Mouse (Mus musculus) urinary bladder, postnatal 4 days (tissue): ENCODE data around the gene 4931440F15Rik.

Experiments
- DNase-seq, 2 experiments: peaks; one replicate each; pipeline ENCODE4 v3.0.0; 2021 to 2022; ENCODE audit warnings: low spot score in 2 of 2

4931440F15Rik gene

DNA sequence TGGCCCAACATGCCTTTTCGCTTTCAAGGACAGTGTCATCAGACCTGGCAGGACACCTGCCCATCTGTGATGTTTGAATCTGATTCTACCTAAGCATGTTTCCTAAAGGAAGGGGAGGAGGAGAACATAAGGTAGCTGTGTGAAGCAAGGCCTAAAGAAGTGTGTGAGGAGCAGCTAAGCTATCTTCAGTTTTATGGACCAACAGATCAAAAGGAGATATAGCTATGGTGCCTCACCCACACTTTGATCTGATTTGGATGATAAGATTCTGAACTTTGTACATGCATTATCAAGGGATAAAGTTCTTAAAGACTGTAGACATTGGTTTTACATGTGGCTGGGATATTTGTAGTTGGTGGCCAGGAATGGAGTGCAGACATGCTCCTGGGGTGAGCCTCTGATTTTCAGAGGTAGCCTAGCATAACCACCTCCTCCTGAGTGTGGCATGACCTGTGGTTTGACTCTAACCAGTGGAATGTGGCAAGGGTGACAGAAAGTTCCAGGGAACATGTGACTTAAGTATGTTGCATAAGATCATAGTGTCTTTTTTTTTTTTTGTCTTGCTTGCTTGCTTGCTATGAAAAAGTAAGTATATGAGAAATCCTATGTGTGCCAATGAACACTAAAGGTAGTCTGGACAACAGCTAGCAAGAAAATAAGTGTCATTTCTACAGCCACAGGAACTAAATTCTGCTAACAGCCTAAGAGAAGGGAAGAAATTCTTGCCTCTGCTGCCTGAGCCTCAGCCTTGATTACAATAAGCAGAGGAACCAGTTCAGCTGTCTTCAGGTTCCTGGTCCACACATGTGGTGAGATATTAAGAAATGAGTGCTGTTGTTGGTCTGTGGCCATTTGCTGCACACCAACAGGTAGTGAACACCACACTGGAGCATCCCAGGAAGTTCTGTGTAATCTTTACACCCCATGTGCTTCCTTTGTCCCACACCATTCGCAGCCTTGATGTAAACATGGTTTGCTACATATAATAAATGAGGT, 23.7 kb downstream of the 4931440F15Rik start:
- DNase-seq = no peak

DNA sequence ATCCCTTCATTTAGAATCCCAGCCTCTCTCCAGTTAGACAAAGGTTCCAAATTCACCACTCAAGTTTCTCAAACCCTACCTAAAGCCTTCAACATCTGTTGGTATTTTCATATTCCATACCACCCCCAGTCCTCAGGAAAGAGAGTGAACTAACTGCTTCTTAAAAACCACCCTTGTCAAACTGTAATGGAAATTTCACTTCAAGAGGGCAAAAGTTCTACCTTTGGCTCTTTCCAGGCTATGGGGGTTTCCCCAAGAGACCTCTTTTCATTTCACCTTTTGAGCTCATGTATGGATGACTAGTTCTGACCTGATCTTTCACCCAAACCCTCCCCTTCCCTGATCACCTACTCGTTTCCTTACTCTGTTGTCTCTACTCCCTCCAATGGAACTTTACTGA, 25.6 kb downstream of the 4931440F15Rik start:
- DNase-seq = no peak

DNA sequence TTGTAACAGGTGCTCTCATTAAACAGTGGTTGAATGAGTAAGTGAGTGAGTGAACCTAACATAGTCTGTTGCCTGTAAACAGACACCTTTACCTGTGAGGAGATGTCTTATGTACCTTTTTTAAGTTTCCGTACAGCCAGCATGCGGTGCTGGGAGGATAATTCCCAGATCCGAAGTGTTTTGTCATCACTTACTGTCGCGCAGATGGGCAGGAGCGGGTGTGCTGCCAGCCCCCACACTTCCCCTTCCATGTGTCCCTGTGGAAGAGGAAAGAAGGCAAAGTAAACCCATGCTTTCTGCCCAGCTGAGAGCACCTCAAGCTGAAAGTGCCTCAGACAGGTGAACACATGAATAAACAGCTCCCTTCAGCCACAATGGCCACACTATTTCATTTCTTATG, 30.4 kb downstream of the 4931440F15Rik start:
- no peak for DNase-seq

DNA sequence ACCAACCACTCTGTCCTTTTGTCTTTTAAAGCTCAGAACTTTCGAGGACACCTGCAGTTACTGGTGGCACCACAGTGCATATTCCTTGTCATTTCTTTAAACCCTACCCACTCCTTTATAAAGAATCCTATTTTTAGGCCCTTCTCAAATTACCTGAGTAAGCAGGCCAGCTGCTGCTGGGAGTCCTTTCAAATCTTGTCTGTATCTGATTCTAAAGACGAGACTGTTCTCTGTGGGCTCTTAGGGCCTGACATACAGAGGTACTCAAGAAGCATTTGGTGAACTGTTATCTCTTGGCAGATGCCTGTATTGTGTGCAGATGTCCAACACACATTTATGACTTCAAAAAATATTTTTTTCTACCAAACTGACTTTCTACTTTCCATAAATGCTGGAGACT, 31.0 kb downstream of the 4931440F15Rik start:
- no peak for DNase-seq

DNA sequence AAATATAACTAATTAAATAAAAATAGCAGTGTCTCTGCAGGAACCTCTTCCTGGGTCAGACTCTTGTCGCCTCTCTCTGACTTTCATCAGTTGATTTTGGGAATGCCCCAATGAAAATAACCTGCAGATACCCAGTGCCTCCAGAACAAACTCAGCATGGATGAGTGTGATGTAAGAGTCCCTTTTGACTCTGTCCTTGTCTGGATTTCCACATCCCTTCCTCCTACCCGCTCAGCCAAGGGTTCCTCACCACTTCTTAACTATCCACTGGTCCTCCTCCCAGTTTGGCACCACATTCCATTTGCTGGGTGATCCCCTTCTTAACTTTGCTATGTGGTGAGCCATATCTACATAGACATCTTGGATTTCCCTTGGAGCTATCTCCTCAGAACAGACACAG, 34.7 kb downstream of the 4931440F15Rik start:
- DNase-seq = no peak

DNA sequence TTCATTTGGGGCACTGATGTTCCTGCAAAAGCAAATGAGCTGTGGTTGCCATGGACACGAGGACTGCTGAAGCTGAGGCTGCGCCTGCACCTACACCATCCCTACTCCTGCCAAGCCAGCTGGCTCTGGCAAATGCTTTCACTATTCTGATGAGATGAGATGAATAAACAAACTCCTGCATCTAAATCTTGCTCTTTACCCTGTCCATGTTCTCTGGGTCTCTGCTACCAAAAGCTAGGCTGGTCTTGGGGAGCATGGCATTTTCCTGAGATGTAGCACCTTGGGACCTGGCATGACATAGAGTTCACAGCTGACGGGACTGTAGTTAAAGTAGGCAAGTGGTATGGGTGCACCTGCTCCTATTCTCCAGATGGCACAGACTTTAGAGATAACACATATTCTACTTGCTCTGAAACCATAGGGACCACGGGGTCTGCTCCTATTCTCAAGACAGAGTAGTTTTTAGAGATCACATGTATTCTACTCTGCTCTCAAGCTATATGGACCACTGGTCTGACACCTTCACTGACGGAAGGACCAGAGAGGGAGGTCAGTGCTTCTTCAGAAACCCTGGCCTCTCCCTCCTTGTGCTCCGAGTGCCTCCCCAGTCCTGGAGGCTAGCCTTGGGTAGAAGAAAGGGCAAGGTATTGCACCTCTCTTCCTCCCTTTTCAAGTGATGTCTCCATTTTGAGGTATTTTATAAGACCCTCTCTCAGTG, 36.4 kb downstream of the 4931440F15Rik start:
- DNase-seq = no peak

DNA sequence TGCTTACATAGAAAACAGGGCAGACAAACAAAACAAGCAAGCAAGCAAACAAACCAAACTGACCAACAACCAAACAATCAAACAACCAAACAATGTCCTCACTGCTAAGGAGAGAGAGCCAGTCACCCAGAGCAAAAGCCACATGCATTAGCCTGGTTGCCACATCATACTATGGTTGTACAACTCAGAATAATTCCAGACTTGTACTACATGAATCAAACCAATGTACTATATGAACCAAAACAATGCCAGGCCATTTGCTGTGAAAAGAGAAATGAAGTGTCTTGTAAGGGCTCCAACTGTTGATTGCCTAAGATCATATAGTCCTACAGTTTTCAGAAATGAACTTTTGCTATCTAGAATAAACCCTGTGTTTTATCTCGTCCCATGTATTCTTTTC, 37.0 kb downstream of the 4931440F15Rik start:
- DNase-seq = no peak

DNA sequence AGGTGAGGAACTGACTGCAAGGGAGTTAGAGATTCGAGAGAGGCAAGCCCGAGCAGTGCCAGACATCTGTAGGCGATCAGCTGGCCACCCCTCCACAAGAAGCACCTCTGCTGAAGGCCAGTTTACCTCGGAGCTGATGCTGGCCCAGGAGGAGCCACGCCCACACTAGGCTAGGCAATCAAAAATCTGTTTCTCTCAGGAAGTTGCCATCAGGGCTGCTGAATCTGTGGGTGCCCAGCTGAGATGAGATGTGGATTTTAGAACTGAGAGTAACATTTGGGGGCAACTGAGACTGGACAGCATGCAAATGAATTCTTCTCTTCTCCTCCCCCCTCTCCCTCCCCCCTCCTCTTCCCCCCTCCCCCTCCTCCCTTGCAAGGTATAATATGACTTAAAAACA, 38.0 kb downstream of the 4931440F15Rik start:
- DNase-seq = no peak

DNA sequence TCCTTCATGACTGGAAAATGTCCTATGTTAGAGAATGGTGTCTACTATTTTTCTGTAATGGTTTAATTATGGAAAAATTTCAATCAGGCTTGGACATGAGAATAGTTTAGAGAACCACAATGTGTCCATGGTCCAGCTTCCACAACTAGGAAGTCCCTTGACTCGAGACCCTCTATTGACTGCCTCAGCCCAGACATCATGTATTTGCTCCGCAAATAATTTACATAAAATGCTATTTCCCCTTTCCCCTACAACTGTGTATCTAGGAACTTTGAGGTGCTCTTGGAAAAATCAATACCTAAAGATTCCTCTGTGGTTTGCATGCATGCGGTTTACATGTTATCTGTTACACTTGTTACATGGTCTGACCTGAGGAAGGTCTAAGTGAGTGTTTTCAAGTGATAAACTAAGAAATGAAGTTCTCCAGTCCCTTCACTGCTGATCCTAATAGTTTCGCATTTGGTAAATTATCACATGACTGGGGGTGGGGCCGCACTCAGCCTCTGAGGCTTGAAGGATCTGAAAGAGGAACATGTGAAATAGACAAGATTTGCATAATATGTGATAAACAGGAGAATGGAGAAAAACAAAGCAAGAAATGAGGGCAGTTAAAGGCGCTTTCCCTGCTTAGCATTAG, 38.8 kb downstream of the 4931440F15Rik start:
- DNase-seq = no peak

DNA sequence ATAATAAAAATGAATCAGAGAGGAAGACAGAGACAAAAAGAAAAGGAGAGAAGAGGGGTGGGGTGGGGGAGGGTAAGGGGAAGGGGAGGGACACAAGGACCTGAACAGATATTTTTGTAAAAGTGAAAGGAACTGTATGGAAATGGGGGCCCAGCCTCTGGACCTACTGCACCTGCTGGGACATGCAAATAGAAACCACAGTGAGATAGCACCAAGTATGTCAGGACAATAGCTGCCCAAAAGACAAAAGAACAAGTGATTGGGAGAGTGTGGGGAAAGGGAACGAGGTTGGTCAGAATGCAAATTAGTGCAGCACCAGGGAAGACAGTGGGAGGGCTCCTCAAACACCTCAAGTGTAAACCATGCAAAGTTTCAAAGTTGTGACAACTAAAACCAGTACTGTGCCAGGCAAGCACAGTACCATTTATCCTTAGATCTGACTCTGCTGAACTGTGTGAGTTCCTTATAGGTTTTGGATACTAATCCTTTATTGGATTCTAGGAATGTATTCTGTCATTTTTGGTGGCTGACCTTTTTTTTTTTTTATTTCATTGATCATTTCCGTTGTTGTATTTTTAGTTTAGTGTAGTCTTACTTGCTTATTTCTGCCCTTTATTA, 46.0 kb downstream of the 4931440F15Rik start:
- no peak for DNase-seq

DNA sequence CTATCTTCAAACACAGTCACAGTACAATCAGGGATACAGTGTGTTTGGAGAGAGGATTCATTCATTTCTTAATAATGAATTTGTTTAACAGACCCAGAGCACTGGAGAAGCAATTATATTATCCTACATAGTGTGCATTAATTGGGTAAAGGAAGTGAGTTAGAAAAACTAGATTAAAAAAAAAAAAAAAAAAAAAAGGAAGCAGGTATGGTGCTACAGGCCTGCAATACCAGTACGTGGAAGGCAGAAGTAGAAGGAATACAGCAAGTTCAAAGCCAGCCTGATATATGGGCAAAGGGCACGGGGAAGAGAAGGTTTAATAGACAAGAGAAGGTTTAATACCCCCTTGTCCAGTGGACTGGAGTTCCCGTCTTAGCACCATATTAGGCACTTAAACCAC, 46.5 kb downstream of the 4931440F15Rik start:
- DNase-seq = no peak

DNA sequence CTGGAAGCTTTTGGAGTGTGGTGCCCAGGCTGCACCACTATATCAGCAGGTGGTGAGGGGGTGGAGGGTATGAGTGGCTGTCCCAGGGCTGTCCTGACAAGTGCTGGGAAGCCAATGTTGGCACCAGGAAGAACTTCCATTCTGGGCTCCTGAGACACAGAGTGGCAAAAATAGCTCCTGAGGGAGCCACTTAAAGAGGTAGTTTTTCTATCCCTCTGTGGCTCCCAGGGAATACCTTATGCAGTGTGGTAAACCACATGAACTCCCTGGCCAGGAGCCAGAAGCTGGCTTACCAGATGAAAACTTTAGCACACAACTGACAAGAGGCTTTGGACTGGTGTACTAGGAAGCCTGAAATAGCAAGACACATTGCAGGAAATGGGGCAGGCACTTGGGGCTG, 47.5 kb downstream of the 4931440F15Rik start:
- DNase-seq = no peak

DNA sequence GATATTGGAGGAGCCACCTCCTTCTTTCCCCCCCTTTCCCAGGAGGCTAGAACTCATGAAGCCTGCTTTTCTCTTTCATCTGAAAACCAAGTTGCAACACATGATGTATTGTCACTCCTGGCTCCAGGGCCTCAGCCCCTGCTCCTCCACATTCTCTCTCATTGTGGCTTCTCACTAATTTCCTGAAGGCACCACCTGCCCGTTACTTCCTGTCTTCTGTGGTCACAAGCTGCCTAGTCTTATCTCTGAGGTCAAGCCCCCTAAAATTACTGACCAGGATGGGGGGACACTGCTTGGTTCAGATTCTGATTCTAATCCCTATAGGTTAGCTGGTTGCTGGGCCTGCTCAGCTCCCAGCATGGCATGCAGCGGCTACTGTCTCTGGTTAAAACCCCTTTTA, 50.7 kb downstream of the 4931440F15Rik start:
- no peak for DNase-seq

DNA sequence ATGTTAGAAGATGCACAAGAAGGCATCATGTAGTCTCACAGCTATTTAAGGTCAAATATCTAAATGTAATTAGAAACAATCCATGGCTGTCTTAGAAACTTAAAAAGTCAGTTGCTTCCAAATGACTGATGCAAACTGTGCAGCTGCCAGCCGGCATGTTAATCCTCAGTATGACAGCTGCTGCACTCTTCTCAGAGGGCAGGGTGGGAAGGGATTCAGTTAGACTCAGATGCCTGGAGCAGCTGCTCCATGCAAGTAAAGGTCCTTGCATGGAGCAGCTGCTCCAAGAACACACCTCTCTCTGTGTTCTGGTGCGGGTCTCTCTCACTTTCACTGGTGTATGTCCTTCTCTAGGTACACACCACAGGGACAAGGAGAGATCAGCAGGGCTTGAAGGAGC, 51.2 kb downstream of the 4931440F15Rik start:
- no peak for DNase-seq
